Mouse (Mus musculus): ENCODE measurements around the gene Herc4. TPM values are rescaled to one million over a fixed set of nuclear protein-coding genes. Genes with fewer than 3 reads are reported as not detected.

Gene Herc4
- polyA plus RNA-seq, 1 experiment from 2014 or later = 40.5 TPM

DNA sequence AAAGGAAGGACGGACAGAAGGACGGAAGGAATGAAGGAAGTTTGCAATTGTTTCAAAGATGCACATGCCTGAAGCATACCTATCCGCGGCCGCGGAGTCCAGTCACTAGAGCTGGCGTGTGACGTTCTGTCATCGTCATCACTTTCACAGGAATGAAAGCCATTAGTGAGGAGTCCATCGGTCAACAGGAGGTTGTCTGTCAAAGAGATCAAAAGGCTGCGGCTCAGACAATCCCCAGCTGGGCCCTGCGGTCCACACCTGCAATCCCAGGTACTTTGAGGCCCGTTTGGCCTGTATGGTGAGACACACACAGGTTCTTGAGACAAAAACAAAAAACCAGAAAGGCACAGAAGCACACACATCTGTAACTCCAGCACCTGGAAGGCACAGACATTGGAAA is 93.3 kb downstream of the Herc4 start:
- H3K27ac ChIP-seq (ENCODE audit: low read depth) = no peak overlapping the region
- H3K4me3 ChIP-seq (ENCODE audit: low read depth, low read length) = peak overlapping the region; percentile 77
- peaks cover 15% of the 10 kb centered on the region; the same call in 1 of the 2 replicates for H3K4me1 ChIP-seq (ENCODE audit: insufficient read depth)
- H3K4me2 ChIP-seq = peak overlapping the region; percentile 84
- 37% methylated on average over 13 of the region's 13 CpGs for WGBS
- ATAC-seq (ENCODE audit: insufficient read depth) (no peak), DNase-seq (no peak)
- no peaks in the 10 kb centered on the region for H3K27me3 ChIP-seq (ENCODE audit: insufficient read depth, low read length)
- peak overlapping the region; percentile 95 for H3K9ac ChIP-seq
- no peak for TF ChIP-seq CTCF (IDR thresholded peaks at IDR 0.05; ENCODE audit: low read depth)
- H3K9me3 ChIP-seq (ENCODE audit: low read depth, low read length) = no peaks in the 10 kb centered on the region
- peaks cover 33% of the 10 kb centered on the region for H3K36me3 ChIP-seq (ENCODE audit: insufficient read depth)

DNA sequence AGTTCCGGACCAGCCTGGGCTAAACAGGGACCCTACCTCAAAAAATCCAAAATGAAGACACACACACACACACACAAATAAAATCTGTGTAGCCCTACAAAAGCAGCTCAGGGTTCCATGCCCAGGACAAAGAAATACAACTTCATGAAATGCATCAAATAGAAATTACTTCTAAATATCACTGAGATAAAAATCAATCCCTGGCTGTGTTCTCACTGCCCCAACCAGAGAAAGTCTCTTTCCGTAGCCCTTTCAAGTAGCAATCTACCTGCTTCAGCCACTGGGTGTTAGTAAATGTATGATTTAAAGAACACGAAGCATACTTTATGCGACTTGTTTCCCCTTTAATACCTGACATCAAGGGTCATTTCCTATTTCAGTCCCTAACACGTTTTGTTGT is 93.7 kb downstream of the Herc4 start:
- Histone ChIP-seq H3K4me1 (ENCODE audit: insufficient read depth) (peaks cover 15% of the 10 kb centered on the region; the same call in 1 of the 2 replicates), H3K27ac (ENCODE audit: low read depth) (no peak overlapping the region), H3K27me3 (ENCODE audit: insufficient read depth, low read length) (no peaks in the 10 kb centered on the region), H3K4me3 (ENCODE audit: low read depth, low read length) (peak overlapping the region; percentile 77), H3K36me3 (ENCODE audit: insufficient read depth) (peaks cover 33% of the 10 kb centered on the region), H3K9ac (peak overlapping the region; percentile 95), H3K4me2 (peak overlapping the region; percentile 84), H3K9me3 (ENCODE audit: low read depth, low read length) (no peaks in the 10 kb centered on the region)
- no peak for DNase-seq
- ATAC-seq (ENCODE audit: insufficient read depth) = no peak
- TF ChIP-seq CTCF (IDR thresholded peaks at IDR 0.05; ENCODE audit: low read depth) = no peak
- 17% methylated on average over 5 of the region's 5 CpGs for WGBS

DNA sequence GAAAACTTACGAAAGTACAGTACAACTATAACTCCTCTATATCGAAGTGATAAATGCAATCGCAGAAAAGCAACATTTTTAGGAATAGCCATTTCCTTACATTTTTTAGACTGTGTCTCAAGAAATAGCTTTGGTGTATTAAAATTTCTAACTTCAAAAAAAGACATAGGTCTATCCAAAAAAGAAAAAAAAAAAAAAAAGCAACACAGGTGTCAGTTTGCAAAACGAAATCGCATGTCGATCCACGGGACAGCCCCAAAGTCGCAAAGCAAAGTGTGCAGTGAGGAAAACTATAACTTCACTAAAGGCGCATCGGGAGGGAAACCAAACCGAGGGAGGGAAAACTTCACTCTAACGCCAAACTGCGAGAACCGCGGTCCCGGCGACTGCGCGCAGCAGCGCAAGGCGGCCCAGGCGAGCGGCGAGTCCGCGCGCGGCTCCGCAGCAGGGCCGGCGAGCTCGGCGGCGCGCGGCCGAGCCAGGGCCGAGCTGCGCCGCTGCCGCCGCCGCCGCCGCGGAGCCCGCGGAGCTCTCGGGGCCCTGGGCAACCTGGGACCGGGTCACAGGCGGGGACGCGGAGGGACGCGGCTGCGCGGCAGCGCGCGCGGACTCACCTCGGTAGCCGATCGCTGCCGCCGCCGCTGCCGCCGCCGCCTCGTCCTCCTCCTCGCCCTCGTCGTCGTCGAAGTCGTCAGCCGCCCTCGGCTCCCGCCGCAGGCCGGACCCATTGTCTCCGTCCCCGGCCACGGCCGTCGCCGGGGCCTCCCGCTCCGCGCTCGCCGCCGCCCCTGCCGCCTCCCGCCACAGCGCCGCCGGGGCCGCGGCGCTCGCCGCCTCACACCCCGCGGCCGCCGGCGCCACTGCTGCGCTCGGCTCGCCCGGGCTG is 94.6 kb downstream of the Herc4 start:
- H3K4me3 ChIP-seq (ENCODE audit: low read depth, low read length) = peak overlapping the region; percentile 77
- no peaks in the 10 kb centered on the region for H3K27me3 ChIP-seq (ENCODE audit: insufficient read depth, low read length)
- peak; percentile 82 for ATAC-seq (ENCODE audit: insufficient read depth)
- peak overlapping the region; percentile 84 for H3K4me2 ChIP-seq
- TF ChIP-seq CTCF (IDR thresholded peaks at IDR 0.05; ENCODE audit: low read depth) = no peak
- no peaks in the 10 kb centered on the region for H3K9me3 ChIP-seq (ENCODE audit: low read depth, low read length)
- H3K9ac ChIP-seq = peak overlapping the region; percentile 95
- H3K27ac ChIP-seq (ENCODE audit: low read depth) = peak overlapping the region; percentile 95
- peaks cover 24% of the 10 kb centered on the region for H3K36me3 ChIP-seq (ENCODE audit: insufficient read depth)
- under 1% methylated on average over 68 of the region's 113 CpGs for WGBS
- peak; percentile 80 for DNase-seq
- H3K4me1 ChIP-seq (ENCODE audit: insufficient read depth) = peaks cover 15% of the 10 kb centered on the region; the same call in 1 of the 2 replicates

DNA sequence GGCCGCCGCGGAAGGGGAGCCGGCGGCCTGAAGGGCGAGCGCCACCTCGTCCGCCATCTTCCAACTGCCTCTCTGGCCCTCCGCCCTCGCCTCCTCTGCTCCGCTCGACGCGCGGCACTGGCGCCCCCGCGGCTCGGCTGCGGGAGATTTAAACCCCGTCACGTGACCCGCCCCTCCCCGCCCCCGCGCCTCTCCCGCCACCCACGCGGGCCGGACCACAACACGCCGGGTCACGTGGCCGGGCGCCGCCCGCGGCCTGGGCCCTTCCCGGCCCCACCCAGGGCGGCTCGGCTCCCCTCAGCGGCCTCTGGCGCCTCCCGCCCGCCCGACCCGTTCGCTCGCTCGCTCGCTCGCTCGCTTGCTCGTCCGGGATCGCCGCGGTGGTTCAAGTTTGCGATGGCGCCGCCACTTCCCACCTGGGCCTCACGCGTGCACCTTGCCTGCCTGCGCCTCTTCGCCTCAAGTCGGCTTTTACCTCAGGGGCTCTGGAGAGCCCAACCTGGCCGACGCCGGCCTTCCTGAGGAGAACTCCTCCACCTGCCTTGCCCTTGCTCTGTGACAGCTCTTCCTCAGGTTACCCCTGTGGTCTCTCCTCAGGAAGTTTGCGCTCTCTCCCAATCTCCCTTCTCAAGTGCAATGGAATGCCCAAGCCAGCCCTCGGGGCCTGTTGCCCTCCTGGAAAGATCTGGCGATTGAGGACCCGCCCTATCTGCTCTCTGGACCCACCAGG is 95.5 kb downstream of the Herc4 start:
- Histone ChIP-seq H3K4me1 (ENCODE audit: insufficient read depth) (peaks cover 15% of the 10 kb centered on the region; the same call in 1 of the 2 replicates), H3K4me2 (peak overlapping the region; percentile 84), H3K9me3 (ENCODE audit: low read depth, low read length) (no peaks in the 10 kb centered on the region), H3K36me3 (ENCODE audit: insufficient read depth) (peaks cover 15% of the 10 kb centered on the region), H3K4me3 (ENCODE audit: low read depth, low read length) (peak overlapping the region; percentile 77), H3K27ac (ENCODE audit: low read depth) (peak overlapping the region; percentile 95), H3K9ac (peak overlapping the region; percentile 95), H3K27me3 (ENCODE audit: insufficient read depth, low read length) (no peaks in the 10 kb centered on the region)
- TF ChIP-seq CTCF (IDR thresholded peaks at IDR 0.05; ENCODE audit: low read depth) = no peak
- peak; percentile 97 for ATAC-seq (ENCODE audit: insufficient read depth)
- WGBS = under 1% methylated on average over 60 of the region's 74 CpGs
- DNase-seq = peak; percentile 94

DNA sequence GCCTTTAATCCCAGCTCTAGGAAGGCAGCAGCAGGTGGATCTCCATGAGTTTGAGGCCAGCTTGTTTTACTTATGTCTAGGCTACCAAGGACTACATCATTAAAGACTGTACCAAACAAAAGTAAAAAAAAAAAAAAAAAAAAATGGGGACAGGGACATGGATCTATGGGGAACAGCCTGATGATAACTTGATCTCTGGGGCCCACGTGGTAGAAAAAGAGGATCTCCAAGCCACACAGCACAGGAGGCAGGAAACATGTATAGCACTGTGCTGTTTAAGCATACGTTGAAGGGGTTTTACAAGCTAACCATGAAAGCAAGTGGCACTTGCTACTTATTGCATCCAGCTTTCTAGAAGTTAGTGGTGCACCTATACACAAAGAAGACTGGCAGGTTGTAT is 97.7 kb downstream of the Herc4 start:
- no peaks in the 10 kb centered on the region for H3K27me3 ChIP-seq (ENCODE audit: insufficient read depth, low read length)
- H3K9ac ChIP-seq = no peak overlapping the region
- DNase-seq = no peak
- ATAC-seq (ENCODE audit: insufficient read depth) = no peak
- no peak overlapping the region for H3K4me2 ChIP-seq
- H3K9me3 ChIP-seq (ENCODE audit: low read depth, low read length) = no peaks in the 10 kb centered on the region
- no peak overlapping the region for H3K27ac ChIP-seq (ENCODE audit: low read depth)
- WGBS = 76% methylated on average over 2 of the region's 2 CpGs
- peaks cover 15% of the 10 kb centered on the region; the same call in 1 of the 2 replicates for H3K4me1 ChIP-seq (ENCODE audit: insufficient read depth)
- no peaks in the 10 kb centered on the region for H3K36me3 ChIP-seq (ENCODE audit: insufficient read depth)
- no peak for TF ChIP-seq CTCF (IDR thresholded peaks at IDR 0.05; ENCODE audit: low read depth)
- H3K4me3 ChIP-seq (ENCODE audit: low read depth, low read length) = no peak overlapping the region

DNA sequence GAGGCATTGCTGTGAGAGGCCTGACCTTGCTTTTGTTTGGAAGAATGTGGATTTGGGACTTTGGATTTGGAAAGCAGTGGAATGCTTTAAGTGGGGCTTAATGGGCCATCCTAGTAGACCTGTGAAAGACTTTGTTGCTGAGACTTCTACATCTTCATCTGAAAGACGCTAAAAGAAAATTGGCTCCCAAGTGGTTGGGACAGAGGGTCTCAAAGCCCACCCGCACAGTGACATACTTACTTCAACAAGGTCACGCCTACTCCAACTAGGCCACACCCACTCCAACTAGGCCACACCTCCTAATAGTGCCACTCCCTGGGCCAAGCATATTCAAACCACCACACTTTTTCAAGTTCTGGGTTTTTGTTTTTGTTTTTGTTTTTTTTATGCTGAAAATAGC is 101.1 kb downstream of the Herc4 start:
- no peak for DNase-seq

DNA sequence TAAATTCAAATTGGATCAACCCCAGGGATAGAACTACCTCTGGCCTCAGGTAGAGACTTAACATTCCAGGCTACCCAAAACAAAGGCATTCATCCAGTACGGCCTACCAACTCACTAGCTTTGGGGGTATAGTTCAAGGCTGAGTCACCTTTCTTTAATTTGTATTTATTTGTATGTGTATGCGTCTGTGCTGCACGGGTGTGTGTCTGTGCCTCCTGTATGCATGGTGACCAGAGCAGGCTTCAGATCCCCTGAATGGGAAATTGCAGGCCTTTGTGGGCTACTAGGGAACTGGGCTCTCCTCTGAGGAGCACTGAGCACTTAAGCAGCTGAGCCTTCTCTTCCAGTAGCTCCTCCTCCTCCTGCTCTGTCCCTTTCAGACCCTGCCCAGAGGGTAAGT is 104.7 kb downstream of the Herc4 start:
- no peak for ATAC-seq (ENCODE audit: insufficient read depth)
- WGBS = 63% methylated on average over 3 of the region's 3 CpGs
- Histone ChIP-seq H3K36me3 (ENCODE audit: insufficient read depth) (no peaks in the 10 kb centered on the region), H3K27ac (ENCODE audit: low read depth) (no peak overlapping the region), H3K4me3 (ENCODE audit: low read depth, low read length) (no peak overlapping the region), H3K4me1 (ENCODE audit: insufficient read depth) (no peaks in the 10 kb centered on the region), H3K4me2 (no peak overlapping the region), H3K27me3 (ENCODE audit: insufficient read depth, low read length) (no peaks in the 10 kb centered on the region), H3K9me3 (ENCODE audit: low read depth, low read length) (no peaks in the 10 kb centered on the region), H3K9ac (no peak overlapping the region)
- no peak for TF ChIP-seq CTCF (IDR thresholded peaks at IDR 0.05; ENCODE audit: low read depth)
- no peak for DNase-seq

More for the DNA sequence above, 101.1 kb downstream of the Herc4 start:
- no peak for ATAC-seq (ENCODE audit: insufficient read depth)
- H3K9me3 ChIP-seq (ENCODE audit: low read depth, low read length) = no peaks in the 10 kb centered on the region
- no peak overlapping the region for H3K9ac ChIP-seq
- H3K4me2 ChIP-seq = no peak overlapping the region
- no peak for TF ChIP-seq CTCF (IDR thresholded peaks at IDR 0.05; ENCODE audit: low read depth)
- 92% methylated on average over 3 of the region's 3 CpGs for WGBS
- H3K4me1 ChIP-seq (ENCODE audit: insufficient read depth) = no peaks in the 10 kb centered on the region
- no peak overlapping the region for H3K4me3 ChIP-seq (ENCODE audit: low read depth, low read length)
- H3K36me3 ChIP-seq (ENCODE audit: insufficient read depth) = no peaks in the 10 kb centered on the region
- H3K27ac ChIP-seq (ENCODE audit: low read depth) = no peak overlapping the region
- H3K27me3 ChIP-seq (ENCODE audit: insufficient read depth, low read length) = no peaks in the 10 kb centered on the region

All from lung, embryonic 14.5 days (tissue).